Mouse (Mus musculus) heart, adult 2 months (tissue): ENCODE results near the gene Slc51a. TPM values are rescaled to one million over a fixed set of nuclear protein-coding genes. Genes with fewer than 3 reads are reported as not detected.

Experiments used
- DNase-seq, 2 experiments: peaks; one replicate each; pipeline ENCODE4 v3.0.0; 2021
- H3K27ac ChIP-seq: fragments of 200-600 bp; 2 replicates; pipeline ENCODE4 v1.8.1; 2022
- H3K27me3 ChIP-seq: fragments of 200-500 bp; 2 replicates; pipeline ENCODE4 v1.6.1; 2012; ENCODE audit warnings: mild to moderate bottlenecking, low read length, inconsistent platforms, mixed read lengths; ENCODE audit not compliant: control insufficient read depth, insufficient read depth
- H3K36me3 ChIP-seq: fragments of 200-500 bp; 2 replicates; pipeline ENCODE4 v1.6.1; 2012; ENCODE audit warnings: low read length, inconsistent platforms; ENCODE audit not compliant: control insufficient read depth, insufficient read depth
- H3K4me1 ChIP-seq: fragments of 200-500 bp; 2 replicates; pipeline ENCODE4 v1.6.1; 2011; ENCODE audit warnings: low read length; ENCODE audit not compliant: control insufficient read depth, insufficient read depth
- H3K4me3 ChIP-seq: fragments of 200-600 bp; 2 replicates; pipeline ENCODE4 v1.8.1; 2022
- H3K79me2 ChIP-seq: fragments of 200-500 bp; replicated peaks from 2 replicates; pipeline ENCODE4 v1.6.1; 2012; ENCODE audit warnings: mild to moderate bottlenecking, inconsistent platforms, low read length, moderate library complexity, mixed read lengths; ENCODE audit not compliant: control insufficient read depth, insufficient read depth
- H3K9ac ChIP-seq: fragments of 200-500 bp; 2 replicates; pipeline ENCODE4 v1.6.1; 2012; ENCODE audit warnings: low read depth, mild to moderate bottlenecking, control low read depth, inconsistent platforms, low read length, mixed read lengths
- CTCF ChIP-seq: fragments of 200-600 bp; IDR thresholded peaks from 2 replicates; pipeline ENCODE4 v1.8.1; 2022; ENCODE audit warnings: antibody characterized with exemption, mild to moderate bottlenecking, moderate library complexity
- EP300 ChIP-seq: fragments of 200-500 bp; IDR thresholded peaks from 2 replicates; pipeline ENCODE4 v1.6.1; 2011; ENCODE audit warnings: low read depth, low read length, control low read depth; ENCODE audit not compliant: insufficient read depth
- POLR2A ChIP-seq: fragments of 200-500 bp; IDR thresholded peaks from 2 replicates; pipeline ENCODE4 v1.6.1; 2011; ENCODE audit warnings: mild to moderate bottlenecking, low read depth, low read length, control low read depth; ENCODE audit not compliant: insufficient read depth
- WGBS: fragments of 180-500 bp; shearing (Covaris S2); methylation state at CpG from one replicate; pipeline ENCODE4 v1.1.7; 2018; 5-methylcytosine and 5-hydroxymethylcytosine counted together
- intact Hi-C: fragments of 180-260 bp; cut with DNase I; formaldehyde crosslinking; loops from one replicate; pipeline ENCODE4 v1.15.1; 2025
- long read RNA-seq: library from polyadenylated mRNA; stranded (forward); transcript quantifications from one replicate; pipeline ENCODE4 v2.0.0, GENCODE M21; 2021
- polyA plus RNA-seq: library from polyadenylated mRNA; depleted of rRNA; stranded (reverse); fragments of >200 nt; gene quantifications from 2 replicates; pipeline ENCODE4 v1.2.3, GENCODE M21; 2012; rRNA removed
- total RNA-seq, 2 experiments: library from RNA; stranded (reverse); gene quantifications; 2 replicates each; pipeline ENCODE4 v1.2.3; 2021

The Slc51a gene
- under 1 TPM; 0.55 to 0.63 TPM for total RNA-seq
- polyA plus RNA-seq = 0.64 and 1.1 TPM in 2 replicates
- long read RNA-seq = 0 reads

DNA sequence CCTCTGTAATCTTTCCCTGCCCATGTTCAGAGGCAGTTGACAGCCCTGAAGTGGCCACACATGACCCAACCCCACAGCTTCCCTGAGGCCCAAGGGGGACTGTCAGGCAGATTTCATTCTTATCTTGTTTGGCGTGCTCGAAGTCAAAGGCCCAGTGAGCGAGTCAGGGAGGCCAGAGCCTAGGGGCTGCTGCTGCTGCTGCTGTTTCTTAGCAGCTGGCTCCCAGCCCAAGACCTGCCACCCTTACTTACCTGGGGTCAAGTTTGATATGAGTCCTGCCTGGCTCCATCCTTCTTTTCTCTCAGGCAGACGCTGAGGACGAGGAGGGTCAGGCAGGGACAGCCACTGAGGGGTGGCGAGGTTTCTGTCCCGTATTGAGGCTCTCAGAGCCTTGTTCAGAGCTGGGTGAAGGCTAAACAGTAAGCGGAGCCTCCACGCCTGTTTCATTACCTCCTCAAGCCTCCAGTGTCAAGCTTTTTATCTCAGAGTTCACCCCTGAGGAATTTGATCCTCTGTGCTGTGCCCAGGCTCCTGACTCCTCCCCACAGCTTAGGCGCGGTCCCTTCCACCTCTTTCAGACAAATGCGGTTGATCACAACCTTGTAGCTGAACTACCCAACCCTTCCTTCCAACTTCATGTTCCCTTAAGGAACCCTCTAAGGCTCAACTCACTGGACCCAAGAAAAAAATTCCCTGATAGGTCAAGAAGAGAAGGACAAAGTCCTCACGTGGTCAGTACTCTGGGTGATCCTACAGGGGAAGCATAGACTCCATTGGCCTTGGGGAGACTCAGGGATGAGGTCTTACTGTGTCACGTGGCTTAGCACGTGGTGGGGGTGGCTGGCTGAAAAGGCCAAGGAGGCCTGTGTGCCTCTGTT is at the start of gene Slc51a:
Gene Slc51a (minus strand): TSS at position 646 of the 878 bp plus-strand sequence.
- TF ChIP-seq CTCF = no peak
- no peak for TF ChIP-seq EP300
- no peak for TF ChIP-seq POLR2A
- H3K36me3 ChIP-seq = no peaks in the 10 kb centered on the region
- H3K79me2 ChIP-seq = no peaks in the 10 kb centered on the region
- no peaks in the 10 kb centered on the region for H3K27me3 ChIP-seq
- no peak for DNase-seq
- intact Hi-C loops = no loop called here
- no peaks in the 10 kb centered on the region for H3K4me1 ChIP-seq
- H3K27ac ChIP-seq = no peak within 1 kb of the TSS
- H3K9ac ChIP-seq = no peak within 1 kb of the TSS
- WGBS = 49% methylated on average over 15 of the region's 15 CpGs
- no peak within 1 kb of the TSS for H3K4me3 ChIP-seq

DNA sequence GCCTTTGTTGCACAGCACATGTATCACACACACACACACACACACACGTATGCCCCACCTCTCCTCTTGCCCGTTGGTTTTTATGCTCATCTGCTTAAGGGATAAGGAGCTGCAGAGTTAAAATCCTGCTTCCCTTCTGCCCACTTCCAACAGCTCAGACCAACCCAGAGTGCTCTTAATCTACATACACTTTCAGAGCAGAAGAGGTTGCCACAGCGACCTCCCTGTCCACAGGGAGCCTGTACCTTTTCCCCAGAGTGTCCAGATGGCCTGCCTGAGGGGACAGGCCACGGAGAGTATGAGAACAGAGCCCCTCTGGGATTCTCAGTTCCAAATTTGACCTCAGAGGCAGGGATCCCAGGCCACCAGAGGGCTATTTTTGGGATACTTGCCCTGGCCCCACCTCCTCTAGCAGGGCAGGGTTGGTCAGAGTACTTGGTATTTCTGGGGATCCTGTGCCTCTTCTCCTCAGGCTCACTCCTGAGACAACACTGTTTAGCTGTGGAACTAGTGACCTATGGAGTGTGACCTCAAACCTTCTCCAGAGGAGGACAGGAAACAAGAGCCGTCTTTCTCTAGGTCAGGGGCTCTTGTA is 47.6 kb upstream of the Slc51a start:
- Histone ChIP-seq H3K36me3 (no peaks in the 10 kb centered on the region), H3K4me3 (no peak overlapping the region), H3K9ac (no peak overlapping the region), H3K27ac (peak overlapping the region; percentile 57), H3K27me3 (no peaks in the 10 kb centered on the region), H3K4me1 (no peaks in the 10 kb centered on the region), H3K79me2 (no peaks in the 10 kb centered on the region)
- peak; percentile 38 to 39 for DNase-seq
- TF ChIP-seq POLR2A = no peak
- peak; percentile 41 for TF ChIP-seq CTCF
- intact Hi-C loops = no loop called here
- WGBS = 21% methylated on average over 5 of the region's 5 CpGs

DNA sequence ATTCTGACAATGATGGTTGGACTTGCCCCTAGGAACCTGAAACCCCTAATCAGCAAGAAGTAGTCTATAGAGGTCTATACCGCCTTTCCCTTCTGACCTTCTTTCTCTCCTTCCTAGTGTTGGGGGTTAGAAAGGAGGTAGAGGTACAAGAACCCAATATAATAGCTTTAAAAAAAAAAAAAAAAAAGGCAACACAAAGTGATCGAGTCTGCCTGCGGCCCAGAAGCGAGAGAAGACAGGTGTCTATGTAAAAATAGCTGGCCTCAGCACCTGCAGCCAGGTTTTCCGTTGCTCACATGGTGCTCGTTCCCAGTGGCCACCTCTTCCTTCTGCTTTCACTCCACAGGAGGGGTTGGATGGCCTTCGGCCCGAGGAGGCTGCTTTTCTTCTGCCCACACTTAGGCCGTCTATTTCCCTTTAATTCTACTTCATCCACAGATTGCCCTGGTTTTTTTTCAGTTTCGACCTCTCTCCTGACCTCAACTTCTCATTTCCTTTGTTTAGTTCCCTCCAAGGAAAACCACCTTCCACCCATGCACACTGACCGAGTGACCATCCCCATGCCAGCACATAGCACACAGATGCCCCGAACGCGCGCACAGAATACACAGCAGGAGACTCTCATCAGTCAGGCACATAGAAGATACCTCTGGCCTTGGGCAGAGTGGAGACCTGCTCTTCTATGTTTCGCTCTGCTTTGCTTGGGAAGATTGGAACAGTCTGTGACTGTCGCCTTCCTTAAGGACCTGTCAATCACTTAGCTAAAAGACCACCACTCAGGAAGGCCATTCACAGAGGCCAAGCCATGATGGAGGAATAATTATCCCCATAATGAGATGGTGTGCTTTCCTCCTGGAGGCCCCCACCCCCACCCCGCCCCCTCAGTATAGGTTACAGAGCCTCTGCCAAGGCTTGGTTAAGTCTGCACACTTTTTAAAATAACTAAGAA is 45.5 kb upstream of the Slc51a start:
- DNase-seq = no peak
- Histone ChIP-seq H3K4me1 (no peaks in the 10 kb centered on the region), H3K79me2 (no peaks in the 10 kb centered on the region), H3K27ac (no peak overlapping the region), H3K27me3 (no peaks in the 10 kb centered on the region), H3K9ac (no peak overlapping the region), H3K4me3 (no peak overlapping the region), H3K36me3 (no peaks in the 10 kb centered on the region)
- TF ChIP-seq EP300 = no peak
- TF ChIP-seq CTCF = no peak
- TF ChIP-seq POLR2A = no peak
- 79% methylated on average over 18 of the region's 18 CpGs for WGBS
- intact Hi-C loops = no loop called here

DNA sequence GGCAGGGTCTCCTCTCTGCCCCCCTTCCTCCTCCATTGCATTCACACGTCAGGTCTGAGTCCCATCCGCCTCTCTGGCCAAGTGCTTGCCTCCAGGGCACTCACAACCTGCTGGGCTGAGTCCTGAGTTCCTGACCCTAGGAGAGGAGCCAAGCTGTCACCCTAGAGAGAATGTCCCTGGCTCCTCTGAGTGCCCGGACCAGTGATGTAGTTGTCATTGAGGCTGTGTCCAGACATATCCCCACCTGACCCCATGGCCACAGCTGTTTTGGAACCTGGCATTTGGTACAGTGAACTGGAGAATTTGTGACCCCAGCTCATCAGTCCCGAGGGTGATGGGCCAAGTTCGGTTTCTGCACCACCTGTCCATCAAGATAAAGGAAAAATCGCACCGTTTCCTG is 39.2 kb upstream of the Slc51a start:
- DNase-seq = peak; percentile 33 to 66
- WGBS = 24% methylated on average over 7 of the region's 7 CpGs
- no peaks in the 10 kb centered on the region for H3K36me3 ChIP-seq
- TF ChIP-seq CTCF (no peak), EP300 (peak; percentile 65; the same call in 1 of the 2 replicates)
- no peak overlapping the region for H3K4me3 ChIP-seq
- intact Hi-C loops = no loop called here
- H3K79me2 ChIP-seq = no peaks in the 10 kb centered on the region
- no peak overlapping the region for H3K9ac ChIP-seq
- peak overlapping the region; percentile 38 for H3K27ac ChIP-seq
- H3K27me3 ChIP-seq = no peaks in the 10 kb centered on the region
- peaks cover 6% of the 10 kb centered on the region; the same call in 1 of the 2 replicates for H3K4me1 ChIP-seq

DNA sequence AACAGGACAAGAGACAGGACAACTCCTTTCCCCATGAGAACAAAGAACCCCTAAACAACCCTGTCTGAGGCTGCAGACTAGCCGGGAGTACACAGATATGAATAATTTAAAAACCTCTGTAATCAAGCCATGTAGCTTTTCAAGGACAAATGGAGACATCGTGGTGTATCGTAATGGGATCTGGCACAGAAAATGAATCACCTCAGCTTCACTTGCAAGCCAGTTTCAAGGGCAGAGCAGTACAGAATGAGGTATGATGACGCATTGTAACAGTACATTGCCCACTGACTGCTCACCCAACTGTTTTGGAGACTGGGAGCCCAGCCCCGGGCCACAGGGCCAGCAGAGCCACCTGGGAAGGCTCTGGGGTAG is 36.6 kb upstream of the Slc51a start:
- H3K9ac ChIP-seq = no peak overlapping the region; the same call in 1 of the 2 replicates
- WGBS = 42% methylated on average over 5 of the region's 5 CpGs
- H3K79me2 ChIP-seq = no peaks in the 10 kb centered on the region
- H3K4me1 ChIP-seq = peaks cover 6% of the 10 kb centered on the region; the same call in 1 of the 2 replicates
- H3K27me3 ChIP-seq = no peaks in the 10 kb centered on the region
- intact Hi-C loops = loop anchor here (5.0 kb wide), 1 partner anchor 83 kb away; the partner anchor contains the start of gene Tfrc
- H3K4me3 ChIP-seq = no peak overlapping the region
- no peak for TF ChIP-seq EP300
- no peak for TF ChIP-seq CTCF
- no peak for TF ChIP-seq POLR2A
- no peaks in the 10 kb centered on the region for H3K36me3 ChIP-seq
- DNase-seq = no peak
- peak overlapping the region; percentile 81 for H3K27ac ChIP-seq
